Mouse (Mus musculus): Measurements from ENCODE around the gene Tubb5. TPM values are rescaled to one million over a fixed set of nuclear protein-coding genes. Genes with fewer than 3 reads are reported as not detected.
A peak's percentile ranks its signal among the peaks of the same experiment; 100 is the strongest.

Gene Tubb5
- polyA plus RNA-seq, 1 experiment from 2014 or later, result 833 TPM

DNA sequence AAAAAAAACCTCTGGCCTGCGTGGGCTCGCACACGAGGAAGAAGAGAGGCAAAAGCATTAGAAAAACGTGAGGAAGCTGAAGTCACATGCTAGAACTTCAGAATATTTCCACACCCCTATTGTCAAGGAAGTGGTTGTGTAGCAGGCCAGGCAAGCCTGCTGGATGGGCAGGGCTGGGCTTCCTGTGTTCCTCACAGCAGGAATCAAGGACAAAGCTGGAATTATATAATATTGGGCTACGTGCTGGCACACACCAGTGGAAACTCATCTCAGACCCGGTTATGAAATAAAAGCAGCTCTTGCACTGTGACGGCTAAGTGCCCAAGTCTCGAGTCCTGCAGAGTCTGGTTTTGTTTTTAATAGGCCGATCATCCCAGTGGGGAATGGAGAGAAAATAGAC is 30.0 kb downstream of the Tubb5 start:
- WGBS, result 30% methylated on average over 9 of the region's 9 CpGs
- H3K9ac ChIP-seq, result no peak overlapping the region

DNA sequence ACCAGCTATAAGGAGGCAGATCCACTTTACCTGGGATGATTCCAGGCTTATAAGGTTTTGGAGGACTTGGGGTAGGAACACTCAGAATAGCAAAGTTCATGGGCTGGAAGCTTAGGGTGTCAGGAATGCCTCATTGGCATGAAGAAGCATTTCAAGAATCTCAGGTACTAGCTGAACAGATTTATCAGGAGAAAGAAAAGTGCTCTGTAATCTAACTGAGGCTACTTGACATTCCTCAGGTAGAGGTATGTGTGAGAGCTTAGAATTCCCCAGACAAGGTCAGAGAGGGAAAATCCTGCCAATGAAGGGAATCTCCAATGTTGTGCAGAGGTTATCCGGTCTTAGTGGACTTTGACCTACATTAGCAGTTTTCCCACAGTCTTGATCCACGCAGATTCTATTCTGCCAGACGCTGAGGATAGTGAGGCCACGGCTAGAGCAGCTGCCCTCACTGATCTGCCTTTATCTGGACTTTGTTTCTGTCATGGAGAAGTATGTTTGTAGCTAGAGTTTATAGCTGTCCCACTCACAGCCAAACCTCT is 34.2 kb downstream of the Tubb5 start:
- ATAC-seq (ENCODE audit: insufficient number of reproducible peaks, low FRiP score, low TSS enrichment, low read depth), result no peak
- H3K4me3 ChIP-seq, result no peak overlapping the region
- no peak overlapping the region for H3K9ac ChIP-seq
- peaks cover 7% of the 10 kb centered on the region; the same call in 1 of the 2 replicates for H3K4me1 ChIP-seq
- no peak overlapping the region for H3K27ac ChIP-seq
- H3K36me3 ChIP-seq, result no peaks in the 10 kb centered on the region
- 79% methylated on average over 4 of the region's 4 CpGs for WGBS
- no peaks in the 10 kb centered on the region for H3K9me3 ChIP-seq
- H3K4me2 ChIP-seq, result no peak overlapping the region
- H3K27me3 ChIP-seq, result no peaks in the 10 kb centered on the region

More for the DNA sequence above, 30.0 kb downstream of the Tubb5 start:
- Histone ChIP-seq H3K36me3 (no peaks in the 10 kb centered on the region), H3K4me2 (no peak overlapping the region), H3K4me3 (no peak overlapping the region), H3K9me3 (no peaks in the 10 kb centered on the region), H3K4me1 (peaks cover 24% of the 10 kb centered on the region), H3K27me3 (no peaks in the 10 kb centered on the region), H3K27ac (peak overlapping the region; percentile 71)
- ATAC-seq (ENCODE audit: insufficient number of reproducible peaks, low FRiP score, low TSS enrichment, low read depth), result peak; percentile 78

DNA sequence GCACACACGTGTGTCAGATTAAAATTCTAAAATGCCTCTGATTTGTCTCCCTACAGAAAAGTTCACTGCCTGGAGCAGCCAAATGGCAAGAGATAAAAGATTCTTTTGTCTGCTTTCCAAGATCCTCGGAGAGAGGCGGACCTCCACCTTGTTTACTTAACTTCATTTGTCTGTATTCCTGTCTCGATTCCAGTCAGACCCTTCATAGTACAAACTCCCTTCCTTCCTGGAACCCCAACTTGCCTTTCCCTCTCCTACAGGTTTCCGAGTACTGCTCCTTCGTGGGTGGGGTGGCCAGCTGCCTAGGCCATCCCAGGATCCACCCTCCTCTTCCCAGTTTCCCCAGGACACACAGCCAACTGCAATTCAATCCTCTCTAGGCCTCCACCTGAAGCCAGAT is 35.1 kb downstream of the Tubb5 start:
- Histone ChIP-seq H3K27me3 (no peaks in the 10 kb centered on the region), H3K9ac (no peak overlapping the region), H3K4me3 (no peak overlapping the region), H3K4me2 (no peak overlapping the region), H3K9me3 (no peaks in the 10 kb centered on the region), H3K4me1 (peaks cover 4% of the 10 kb centered on the region; the same call in 1 of the 2 replicates), H3K27ac (no peak overlapping the region), H3K36me3 (no peaks in the 10 kb centered on the region)
- no peak for ATAC-seq (ENCODE audit: insufficient number of reproducible peaks, low FRiP score, low TSS enrichment, low read depth)
- 41% methylated on average over 6 of the region's 6 CpGs for WGBS

DNA sequence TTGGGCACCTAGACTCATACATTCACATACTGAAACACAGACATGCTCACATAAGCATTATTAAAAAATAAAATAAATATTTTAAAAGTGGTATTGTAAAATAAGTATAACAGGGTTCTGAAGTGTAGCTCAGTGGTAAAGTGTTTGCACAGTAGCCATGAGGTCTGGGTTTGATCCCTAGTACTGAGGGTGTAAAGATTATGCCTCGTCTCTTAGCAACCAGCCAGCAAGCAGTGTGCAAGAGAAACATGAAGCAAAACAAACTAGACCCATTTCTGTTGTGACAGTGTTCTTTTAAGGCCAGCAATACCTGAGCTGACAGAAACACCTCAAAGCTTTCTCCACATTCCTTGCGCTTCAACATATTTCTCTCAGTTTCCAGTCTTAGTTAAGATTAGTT is 37.2 kb downstream of the Tubb5 start:
- Histone ChIP-seq H3K27ac (no peak overlapping the region), H3K4me1 (peaks cover 4% of the 10 kb centered on the region; the same call in 1 of the 2 replicates), H3K4me2 (no peak overlapping the region), H3K27me3 (no peaks in the 10 kb centered on the region), H3K9me3 (no peaks in the 10 kb centered on the region), H3K9ac (no peak overlapping the region), H3K4me3 (no peak overlapping the region), H3K36me3 (no peaks in the 10 kb centered on the region)
- WGBS, result 80% methylated on average over 2 of the region's 2 CpGs
- no peak for ATAC-seq (ENCODE audit: insufficient number of reproducible peaks, low FRiP score, low TSS enrichment, low read depth)

DNA sequence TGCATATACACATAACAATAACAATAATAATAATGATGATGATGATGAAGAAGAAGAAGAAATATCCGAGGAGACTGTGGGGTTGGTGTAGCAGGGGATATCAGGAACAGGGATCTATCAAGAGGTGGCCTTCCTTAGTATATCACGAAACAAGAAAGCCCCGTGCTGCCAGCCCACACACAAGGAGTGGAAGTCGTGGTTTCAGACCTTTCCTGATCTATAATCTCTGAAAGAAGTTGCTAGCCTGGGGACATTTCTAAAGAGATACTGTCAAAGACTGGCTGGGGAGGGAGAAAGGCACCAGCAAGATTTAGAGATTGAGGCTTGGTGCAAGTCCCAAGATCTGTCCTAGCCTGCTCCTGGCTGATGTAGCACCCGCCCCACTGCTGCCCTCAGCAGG is 41.3 kb downstream of the Tubb5 start:
- no peak overlapping the region for H3K4me2 ChIP-seq
- ATAC-seq (ENCODE audit: insufficient number of reproducible peaks, low FRiP score, low TSS enrichment, low read depth), result no peak
- no peak overlapping the region for H3K27ac ChIP-seq

DNA sequence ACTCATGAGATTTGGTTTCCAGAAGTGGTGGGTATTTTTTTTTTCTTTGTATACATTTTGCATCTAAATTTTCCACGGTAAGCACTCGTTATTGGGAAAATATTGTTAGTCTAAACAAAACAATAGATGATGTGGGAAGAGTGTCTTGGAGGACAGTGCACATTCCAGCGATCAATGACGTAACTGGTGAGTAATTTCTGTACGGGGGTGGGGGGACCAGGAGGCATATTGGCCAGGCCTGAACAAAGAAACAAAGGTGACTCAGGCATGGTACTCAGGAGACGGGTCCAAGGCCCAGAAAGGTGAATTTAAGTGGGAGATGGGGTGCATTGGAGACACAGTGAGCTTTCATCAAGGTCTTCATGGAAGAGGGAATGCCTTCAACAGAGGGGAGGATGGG is 42.5 kb downstream of the Tubb5 start:
- H3K27me3 ChIP-seq, result no peaks in the 10 kb centered on the region
- H3K4me2 ChIP-seq, result no peak overlapping the region
- no peak for ATAC-seq (ENCODE audit: insufficient number of reproducible peaks, low FRiP score, low TSS enrichment, low read depth)
- no peak overlapping the region for H3K9ac ChIP-seq
- no peaks in the 10 kb centered on the region for H3K9me3 ChIP-seq
- H3K27ac ChIP-seq, result no peak overlapping the region
- no peaks in the 10 kb centered on the region for H3K4me1 ChIP-seq
- WGBS, result 74% methylated on average over 6 of the region's 6 CpGs
- H3K36me3 ChIP-seq, result no peaks in the 10 kb centered on the region
- no peak overlapping the region for H3K4me3 ChIP-seq

More for the DNA sequence above, 41.3 kb downstream of the Tubb5 start:
- Histone ChIP-seq H3K4me1 (no peaks in the 10 kb centered on the region), H3K9me3 (no peaks in the 10 kb centered on the region), H3K4me3 (no peak overlapping the region), H3K9ac (no peak overlapping the region), H3K27me3 (no peaks in the 10 kb centered on the region), H3K36me3 (no peaks in the 10 kb centered on the region)
- WGBS, result 59% methylated on average over 5 of the region's 5 CpGs

DNA sequence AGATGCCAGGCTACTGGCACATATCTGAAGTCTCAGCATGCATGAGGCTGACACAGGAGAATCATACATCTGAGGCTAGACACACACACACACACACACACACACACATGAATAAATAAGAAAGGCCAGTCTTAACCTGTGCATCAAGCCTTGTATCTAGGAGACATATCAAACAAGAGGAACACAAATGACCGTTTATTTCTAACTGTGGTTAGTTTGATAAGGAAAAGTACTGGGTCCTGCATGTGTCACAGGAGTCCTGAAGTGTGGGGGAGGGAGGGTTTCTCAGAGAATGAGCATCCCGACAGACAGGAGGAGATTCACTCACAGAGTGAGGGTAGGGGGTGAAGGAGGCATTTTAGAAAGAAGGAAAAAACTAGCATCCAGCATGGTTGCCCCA is 43.0 kb downstream of the Tubb5 start:
- no peak overlapping the region for H3K4me3 ChIP-seq
- H3K27ac ChIP-seq, result no peak overlapping the region
- no peak overlapping the region for H3K9ac ChIP-seq
- WGBS, result 56% methylated on average over 2 of the region's 2 CpGs
- no peaks in the 10 kb centered on the region for H3K36me3 ChIP-seq
- no peak for ATAC-seq (ENCODE audit: insufficient number of reproducible peaks, low FRiP score, low TSS enrichment, low read depth)
- no peaks in the 10 kb centered on the region for H3K4me1 ChIP-seq
- no peaks in the 10 kb centered on the region for H3K9me3 ChIP-seq
- no peak overlapping the region for H3K4me2 ChIP-seq
- no peaks in the 10 kb centered on the region for H3K27me3 ChIP-seq

DNA sequence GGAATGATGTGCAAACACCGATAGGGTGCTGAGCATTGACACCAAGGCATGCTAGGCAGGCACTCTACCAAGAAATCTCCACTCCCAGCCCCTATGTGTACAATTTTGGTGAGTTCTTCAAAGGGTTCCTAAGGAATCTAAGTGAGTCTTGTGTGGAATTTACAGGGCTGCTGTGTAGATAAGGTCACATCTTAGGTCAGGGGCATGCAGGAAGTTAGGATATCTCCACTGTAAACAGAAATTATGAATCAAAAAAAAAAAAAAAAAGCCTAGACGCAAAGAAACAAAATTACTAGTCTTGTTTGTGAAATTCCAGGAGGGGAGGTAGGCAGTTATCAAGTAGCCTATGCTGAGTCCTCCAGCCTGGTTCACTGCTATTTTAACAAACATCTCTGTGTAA is 45.3 kb downstream of the Tubb5 start:
- H3K4me3 ChIP-seq, result no peak overlapping the region
- H3K27me3 ChIP-seq, result no peaks in the 10 kb centered on the region
- no peak overlapping the region for H3K27ac ChIP-seq
- no peaks in the 10 kb centered on the region for H3K4me1 ChIP-seq
- no peak overlapping the region for H3K9ac ChIP-seq
- H3K9me3 ChIP-seq, result no peaks in the 10 kb centered on the region
- no peak overlapping the region for H3K4me2 ChIP-seq
- no peak for ATAC-seq (ENCODE audit: insufficient number of reproducible peaks, low FRiP score, low TSS enrichment, low read depth)
- WGBS, result 82% methylated on average over 2 of the region's 2 CpGs
- no peaks in the 10 kb centered on the region for H3K36me3 ChIP-seq

DNA sequence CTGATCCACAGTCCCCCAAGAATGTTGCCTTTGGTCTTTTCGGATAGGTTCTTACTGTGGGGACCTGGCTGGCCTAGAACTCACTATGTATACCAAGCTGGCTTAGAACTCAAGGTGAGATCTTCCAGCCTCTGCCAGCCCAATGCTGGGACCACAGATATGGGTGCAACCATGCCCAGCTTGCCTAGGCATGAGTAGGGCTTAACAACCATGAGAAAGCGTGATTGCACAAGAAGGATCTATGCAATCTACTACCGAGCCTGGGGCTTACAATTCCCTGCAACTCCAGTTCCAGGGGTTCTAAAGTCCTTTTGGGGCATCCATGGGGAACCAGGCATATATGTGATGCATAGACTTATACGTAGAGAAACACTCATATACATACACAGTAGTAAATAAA is 47.2 kb downstream of the Tubb5 start:
- no peaks in the 10 kb centered on the region for H3K36me3 ChIP-seq
- H3K4me2 ChIP-seq, result no peak overlapping the region
- H3K4me3 ChIP-seq, result no peak overlapping the region
- H3K27me3 ChIP-seq, result no peaks in the 10 kb centered on the region
- H3K9ac ChIP-seq, result no peak overlapping the region
- no peaks in the 10 kb centered on the region for H3K4me1 ChIP-seq
- H3K9me3 ChIP-seq, result no peaks in the 10 kb centered on the region
- no peak for ATAC-seq (ENCODE audit: insufficient number of reproducible peaks, low FRiP score, low TSS enrichment, low read depth)
- WGBS, result 84% methylated on average over 4 of the region's 4 CpGs
- H3K27ac ChIP-seq, result no peak overlapping the region

DNA sequence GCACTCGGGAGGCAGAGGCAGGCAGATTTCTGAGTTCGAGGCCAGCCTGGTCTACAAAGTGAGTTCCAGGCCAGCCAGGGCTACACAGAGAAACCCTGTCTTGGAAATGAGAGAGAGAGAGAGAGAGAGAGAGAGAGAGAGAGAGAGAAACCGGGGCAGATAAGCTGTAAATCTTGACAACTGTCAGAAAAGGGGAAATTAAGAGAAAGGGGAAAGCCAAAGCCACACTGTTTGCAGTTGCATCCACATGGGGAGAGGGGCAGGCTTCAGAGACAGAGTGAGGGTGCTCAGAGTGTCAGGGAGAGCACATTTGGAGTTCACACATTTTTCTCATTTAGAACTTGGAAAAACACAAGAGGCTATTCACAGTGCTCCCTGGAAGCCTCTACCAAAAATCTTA is 50.1 kb downstream of the Tubb5 start:
- Histone ChIP-seq H3K27me3 (no peaks in the 10 kb centered on the region), H3K27ac (no peak overlapping the region), H3K4me3 (no peak overlapping the region), H3K9me3 (no peaks in the 10 kb centered on the region), H3K9ac (no peak overlapping the region), H3K36me3 (no peaks in the 10 kb centered on the region), H3K4me1 (no peaks in the 10 kb centered on the region), H3K4me2 (no peak overlapping the region)
- no peak for ATAC-seq (ENCODE audit: insufficient number of reproducible peaks, low FRiP score, low TSS enrichment, low read depth)
- 65% methylated on average over 3 of the region's 3 CpGs for WGBS

DNA sequence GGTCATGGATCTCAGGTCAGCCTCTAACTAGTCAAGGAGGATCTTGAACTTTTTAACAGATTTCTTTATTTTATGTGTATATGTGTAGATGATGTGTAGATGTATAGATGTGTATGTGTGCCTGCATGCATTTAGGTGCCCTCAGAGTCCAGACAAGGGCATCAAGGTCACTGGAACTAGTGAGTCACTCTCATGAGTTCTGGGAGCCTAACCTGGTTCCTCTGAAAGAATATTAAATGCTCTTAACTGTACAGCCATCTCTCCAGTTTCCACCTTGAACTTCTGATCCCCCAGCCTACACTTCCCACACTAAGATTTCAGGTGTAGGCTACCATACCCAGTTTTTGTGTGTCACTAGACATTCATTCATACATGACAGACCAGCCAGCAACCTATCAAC is 50.6 kb downstream of the Tubb5 start:
- Histone ChIP-seq H3K4me1 (no peaks in the 10 kb centered on the region), H3K27me3 (no peaks in the 10 kb centered on the region), H3K4me3 (no peak overlapping the region), H3K36me3 (no peaks in the 10 kb centered on the region), H3K9ac (no peak overlapping the region), H3K27ac (no peak overlapping the region), H3K9me3 (no peaks in the 10 kb centered on the region), H3K4me2 (no peak overlapping the region)
- no peak for ATAC-seq (ENCODE audit: insufficient number of reproducible peaks, low FRiP score, low TSS enrichment, low read depth)

DNA sequence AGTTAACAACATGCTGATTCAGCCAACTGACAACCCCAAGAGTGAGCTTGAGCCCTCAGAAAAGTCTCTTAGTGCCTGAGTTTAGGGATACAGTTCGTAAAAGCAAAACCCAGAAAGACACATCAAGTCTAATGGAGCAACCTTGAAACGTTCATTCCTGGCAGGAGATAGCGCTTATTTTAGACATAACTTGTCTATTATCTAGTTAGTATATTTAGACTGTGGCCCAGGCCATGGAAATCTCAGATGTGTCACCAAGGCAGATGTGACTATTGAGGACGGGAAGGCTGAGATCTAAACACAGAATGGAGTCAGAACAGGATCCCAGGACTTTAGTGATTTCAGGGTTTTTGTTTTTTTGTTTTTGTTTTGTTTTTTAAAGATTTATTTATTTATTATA is 53.0 kb downstream of the Tubb5 start:
- Histone ChIP-seq H3K9ac (no peak overlapping the region), H3K4me3 (no peak overlapping the region), H3K4me2 (no peak overlapping the region), H3K27ac (no peak overlapping the region), H3K4me1 (no peaks in the 10 kb centered on the region), H3K27me3 (no peaks in the 10 kb centered on the region), H3K36me3 (no peaks in the 10 kb centered on the region), H3K9me3 (no peaks in the 10 kb centered on the region)
- ATAC-seq (ENCODE audit: insufficient number of reproducible peaks, low FRiP score, low TSS enrichment, low read depth), result no peak
- WGBS, result 85% methylated on average over 4 of the region's 4 CpGs

DNA sequence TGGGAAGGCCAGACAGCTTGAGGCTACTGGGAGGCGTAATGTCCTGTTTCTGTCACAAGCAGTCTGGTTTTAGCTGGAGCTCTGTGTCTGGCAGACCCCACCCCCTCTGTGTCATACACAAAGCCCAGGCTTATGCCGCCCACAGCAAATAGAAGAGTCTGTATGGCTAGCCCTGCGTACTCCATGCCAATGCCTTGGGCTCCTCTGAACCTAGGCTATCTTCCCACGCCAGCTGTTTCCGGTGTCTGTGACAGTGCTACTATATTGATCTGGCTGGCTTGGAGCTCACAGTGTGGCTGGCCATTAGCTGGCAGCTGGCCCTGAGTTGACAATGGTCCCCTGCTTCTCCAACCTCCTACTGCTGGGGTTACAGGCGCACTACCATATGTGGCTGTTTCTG is 54.2 kb downstream of the Tubb5 start:
- Histone ChIP-seq H3K4me2 (no peak overlapping the region), H3K4me3 (no peak overlapping the region), H3K27me3 (no peaks in the 10 kb centered on the region), H3K9me3 (no peaks in the 10 kb centered on the region), H3K27ac (no peak overlapping the region), H3K9ac (no peak overlapping the region), H3K4me1 (no peaks in the 10 kb centered on the region), H3K36me3 (no peaks in the 10 kb centered on the region)
- 70% methylated on average over 6 of the region's 6 CpGs for WGBS
- no peak for ATAC-seq (ENCODE audit: insufficient number of reproducible peaks, low FRiP score, low TSS enrichment, low read depth)
